Mouse (Mus musculus): ENCODE data around the gene Sfxn5.

DNA sequence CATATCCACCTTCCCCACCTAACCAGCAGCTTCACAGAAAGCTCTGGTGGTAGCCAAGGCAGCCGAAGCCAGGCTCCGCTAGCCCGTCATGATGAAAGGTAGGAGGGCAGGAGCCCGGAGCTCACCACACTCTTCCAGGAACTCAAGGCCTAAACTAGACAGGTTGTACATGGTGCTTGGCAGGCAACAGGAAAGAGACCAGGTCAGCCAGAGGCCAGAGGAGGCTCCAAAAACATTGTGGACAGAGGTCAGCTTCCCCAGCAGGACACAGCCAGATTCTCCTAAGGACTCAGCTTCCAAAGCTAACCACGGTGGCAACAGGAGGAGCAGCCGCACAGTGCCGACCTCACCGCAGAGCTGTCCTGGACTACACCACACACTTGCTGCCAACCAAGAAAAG is 9.8 kb upstream of the Sfxn5 start:
- TF ChIP-seq CTCF (IDR thresholded peaks at IDR 0.05; ENCODE audit: extremely low read depth, insufficient read length, insufficient replicate concordance, low read depth, low read length), result no peak
- no peak for TF ChIP-seq POLR2A (IDR thresholded peaks at IDR 0.05; ENCODE audit: low read depth, low read length)

Measured in small intestine, adult 2 months (tissue).